Mouse (Mus musculus) midbrain, embryonic 16.5 days (tissue): ENCODE measurements around the gene Prim1. TPM values are rescaled to one million over a fixed set of nuclear protein-coding genes. Genes with fewer than 3 reads are reported as not detected.
A peak's percentile ranks its signal among the peaks of the same experiment; 100 is the strongest.
"Not testable (repeated sequence)": the region's sequence is repeated elsewhere in the genome, so short reads cannot be mapped to it uniquely, and the experiment has no call there.

Experiments
- ATAC-seq: fragments of 200-750 bp; cut with Nextera tagmentation; 2 replicates; pipeline ENCODE4 v1.8.0; 2017; ENCODE audit warnings: moderate TSS enrichment
- H3K27ac ChIP-seq: fragments of 300-500 bp; sonication (generic); 2 replicates; pipeline ENCODE4 v1.5.1; 2014; ENCODE audit warnings: mild to moderate bottlenecking, low read length, mixed read lengths
- H3K27me3 ChIP-seq: fragments of 300-500 bp; sonication (generic); 2 replicates; pipeline ENCODE4 v1.6.1; 2014; ENCODE audit warnings: low read depth, low read length, mixed read lengths; ENCODE audit not compliant: control insufficient read depth, insufficient read depth
- H3K36me3 ChIP-seq: fragments of 300-500 bp; sonication (generic); 2 replicates; pipeline ENCODE4 v1.6.1; 2014; ENCODE audit warnings: mild to moderate bottlenecking, low read length, moderate library complexity, mixed read lengths; ENCODE audit not compliant: control insufficient read depth, insufficient read depth
- H3K4me1 ChIP-seq: fragments of 300-500 bp; sonication (generic); 2 replicates; pipeline ENCODE4 v1.6.1; 2014; ENCODE audit warnings: mild to moderate bottlenecking, low read length, mixed read lengths; ENCODE audit not compliant: control insufficient read depth, insufficient read depth
- H3K4me2 ChIP-seq: fragments of 300-500 bp; sonication (generic); 2 replicates; pipeline ENCODE4 v1.6.1; 2014; ENCODE audit warnings: mild to moderate bottlenecking, low read length, mixed read lengths
- H3K4me3 ChIP-seq: fragments of 300-500 bp; sonication (generic); 2 replicates; pipeline ENCODE4 v1.5.1; 2014; ENCODE audit warnings: low read depth, mild to moderate bottlenecking, low read length, moderate library complexity, mixed read lengths
- H3K9ac ChIP-seq: fragments of 300-500 bp; sonication (generic); 2 replicates; pipeline ENCODE4 v1.6.1; 2014; ENCODE audit warnings: low read depth, low read length, mixed read lengths
- H3K9me3 ChIP-seq: fragments of 300-500 bp; sonication (generic); replicated peaks from 2 replicates; pipeline ENCODE4 v1.6.1; 2014; ENCODE audit warnings: mild to moderate bottlenecking, low read length, mixed read lengths; ENCODE audit not compliant: control insufficient read depth, poor library complexity, severe bottlenecking
- WGBS: fragments of 180-500 bp; shearing (Covaris S2); extraction: QIAGEN DNeasy Blood & Tissue Kit; methylation state at CpG from one replicate; pipeline ENCODE4 v1.1.7; 2014; 5-methylcytosine and 5-hydroxymethylcytosine counted together
- polyA plus RNA-seq: library from polyadenylated mRNA; unstranded; fragments of >200 nt; fragmentation: Nextera tagmentation; extraction: Ambion mirVana; gene quantifications from 2 replicates; pipeline ENCODE4 v1.2.1, GENCODE M21; 2015

Prim1 gene
- polyA plus RNA-seq, 1 experiment from 2014 or later = 40.1 TPM

GRCm38 (mm10) chr10:128058601-128059151 is 43.7 kb downstream of the Prim1 start, which contains the start of gene Ptges3:
Ptges3 (plus strand) TSS chr10:128058954.
- peak; percentile 93 for ATAC-seq
- peak within 1 kb of the TSS; percentile 90 for H3K4me2 ChIP-seq
- 1% methylated on average over 32 of the region's 72 CpGs for WGBS
- no peaks in the 10 kb centered on the region for H3K9me3 ChIP-seq
- peak within 1 kb of the TSS; percentile 93 for H3K9ac ChIP-seq
- H3K36me3 ChIP-seq = no peaks in the 10 kb centered on the region
- H3K27me3 ChIP-seq = no peaks in the 10 kb centered on the region
- peak within 1 kb of the TSS; percentile 99 for H3K27ac ChIP-seq
- peak within 1 kb of the TSS; percentile 95 for H3K4me3 ChIP-seq
- peaks cover 29% of the 10 kb centered on the region for H3K4me1 ChIP-seq

GRCm38 (mm10) chr10:128059207-128059981 is 44.4 kb downstream of the Prim1 start:
- Histone ChIP-seq H3K9ac (peak overlapping the region; percentile 93), H3K27ac (peak overlapping the region; percentile 99), H3K4me2 (peak overlapping the region; percentile 90), H3K4me1 (peaks cover 29% of the 10 kb centered on the region), H3K27me3 (no peaks in the 10 kb centered on the region), H3K9me3 (no peaks in the 10 kb centered on the region), H3K4me3 (peak overlapping the region; percentile 95), H3K36me3 (no peaks in the 10 kb centered on the region)
- peak; percentile 22; the same call in 1 of the 2 replicates for ATAC-seq
- WGBS = under 1% methylated on average over 52 of the region's 62 CpGs

GRCm38 (mm10) chr10:128061109-128061508 is 46.1 kb downstream of the Prim1 start:
- Histone ChIP-seq H3K4me3 (no peak overlapping the region), H3K4me1 (peaks cover 29% of the 10 kb centered on the region), H3K9ac (no peak overlapping the region), H3K4me2 (peak overlapping the region; percentile 90), H3K9me3 (no peaks in the 10 kb centered on the region), H3K27ac (no peak overlapping the region), H3K27me3 (no peaks in the 10 kb centered on the region), H3K36me3 (no peaks in the 10 kb centered on the region)
- WGBS = 86% methylated on average over 5 of the region's 5 CpGs
- no peak for ATAC-seq

GRCm38 (mm10) chr10:128062221-128062989 is 47.4 kb downstream of the Prim1 start:
- WGBS = 97% methylated on average over 6 of the region's 6 CpGs
- Histone ChIP-seq H3K9me3 (no peaks in the 10 kb centered on the region), H3K4me1 (peaks cover 29% of the 10 kb centered on the region), H3K9ac (no peak overlapping the region), H3K27ac (no peak overlapping the region), H3K4me2 (no peak overlapping the region), H3K27me3 (no peaks in the 10 kb centered on the region), H3K4me3 (no peak overlapping the region), H3K36me3 (no peaks in the 10 kb centered on the region)
- no peak for ATAC-seq

- no peak overlapping the region for H3K27ac ChIP-seq
- no peak overlapping the region for H3K4me3 ChIP-seq
- no peaks in the 10 kb centered on the region for H3K9me3 ChIP-seq
- WGBS = 91% methylated on average over 5 of the region's 5 CpGs
- no peaks in the 10 kb centered on the region for H3K27me3 ChIP-seq
- peaks cover 10% of the 10 kb centered on the region for H3K4me1 ChIP-seq
- H3K9ac ChIP-seq = no peak overlapping the region
- peaks cover 11% of the 10 kb centered on the region for H3K36me3 ChIP-seq
- ATAC-seq = no peak
- H3K4me2 ChIP-seq = no peak overlapping the region
Measured at GRCm38 (mm10) chr10:128066072-128066471, 51.1 kb downstream of the Prim1 start.

DNA sequence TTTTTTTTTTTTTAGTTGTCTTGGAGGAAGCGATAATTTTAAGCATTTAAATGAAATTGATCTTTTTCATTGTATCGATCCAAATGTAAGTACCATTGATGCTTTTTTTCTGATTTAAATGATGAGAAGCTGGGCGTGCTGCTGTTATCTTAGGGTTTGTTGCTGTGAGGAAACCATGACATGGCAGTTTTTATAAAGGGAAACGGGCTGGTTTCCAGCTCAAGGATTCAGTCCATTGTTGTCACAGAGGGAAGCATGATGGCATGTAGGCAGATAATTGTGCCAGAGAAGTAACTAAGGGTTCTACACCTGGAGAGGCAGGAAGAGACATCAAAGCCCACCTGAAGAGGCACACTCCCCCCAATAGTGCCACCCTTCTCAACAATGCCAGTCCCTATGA is 54.2 kb downstream of the Prim1 start:
- Histone ChIP-seq H3K27me3 (no peaks in the 10 kb centered on the region), H3K9ac (no peak overlapping the region), H3K9me3 (no peaks in the 10 kb centered on the region), H3K4me1 (no peaks in the 10 kb centered on the region), H3K4me2 (no peak overlapping the region), H3K4me3 (no peak overlapping the region), H3K27ac (no peak overlapping the region), H3K36me3 (peaks cover 22% of the 10 kb centered on the region)
- no peak for ATAC-seq
- 94% methylated on average over 4 of the region's 4 CpGs for WGBS

GRCm38 (mm10) chr10:128070432-128070831 is 55.5 kb downstream of the Prim1 start:
- H3K9me3 ChIP-seq, ATAC-seq, H3K4me3 ChIP-seq, H3K27ac ChIP-seq, H3K4me2 ChIP-seq, H3K9ac ChIP-seq, H3K27me3 ChIP-seq, H3K4me1 ChIP-seq: not testable (repeated sequence)
- WGBS = 96% methylated on average over 2 of the region's 2 CpGs
- H3K36me3 ChIP-seq = peaks cover 22% of the 10 kb centered on the region

- not testable (repeated sequence) for H3K9ac ChIP-seq, H3K36me3 ChIP-seq, H3K4me2 ChIP-seq, H3K4me1 ChIP-seq, H3K4me3 ChIP-seq, ATAC-seq, H3K27ac ChIP-seq, H3K27me3 ChIP-seq, H3K9me3 ChIP-seq
- WGBS = 85% methylated on average over 5 of the region's 5 CpGs
Measured at GRCm38 (mm10) chr10:128078269-128078668, 63.3 kb downstream of the Prim1 start.
